Mouse (Mus musculus): ENCODE data around the gene Gstz1.
A peak's percentile ranks its signal among the peaks of the same experiment; 100 is the strongest.
"Not testable (repeated sequence)": the region's sequence is repeated elsewhere in the genome, so short reads cannot be mapped to it uniquely, and the experiment has no call there.

The Gstz1 gene

DNA sequence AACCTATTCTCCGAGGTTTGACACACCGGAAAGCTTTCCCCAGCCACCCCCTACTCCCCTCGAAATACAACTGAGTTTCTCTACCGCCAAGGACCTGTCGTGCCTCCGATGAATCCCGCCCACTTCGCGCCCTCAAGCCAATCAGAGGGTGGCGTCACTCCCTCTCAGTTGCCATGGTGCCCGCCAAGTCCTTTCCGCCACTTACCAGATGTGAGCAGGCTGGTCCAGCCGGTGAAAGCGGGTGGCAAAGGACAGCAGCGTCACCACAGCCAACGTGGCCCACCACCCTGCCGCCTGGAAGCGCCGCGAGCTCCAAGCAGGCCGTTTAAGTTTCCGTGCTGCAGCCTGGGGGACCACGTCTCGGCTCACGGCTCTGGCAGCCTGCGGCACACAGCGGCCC, at the start of gene Gstz1:
TSS of gene Gstz1 (plus strand) at position 200 of the 400 bp plus-strand sequence.
- DNase-seq (ENCODE audit: low read depth, low spot score) = peak; percentile 74

DNA sequence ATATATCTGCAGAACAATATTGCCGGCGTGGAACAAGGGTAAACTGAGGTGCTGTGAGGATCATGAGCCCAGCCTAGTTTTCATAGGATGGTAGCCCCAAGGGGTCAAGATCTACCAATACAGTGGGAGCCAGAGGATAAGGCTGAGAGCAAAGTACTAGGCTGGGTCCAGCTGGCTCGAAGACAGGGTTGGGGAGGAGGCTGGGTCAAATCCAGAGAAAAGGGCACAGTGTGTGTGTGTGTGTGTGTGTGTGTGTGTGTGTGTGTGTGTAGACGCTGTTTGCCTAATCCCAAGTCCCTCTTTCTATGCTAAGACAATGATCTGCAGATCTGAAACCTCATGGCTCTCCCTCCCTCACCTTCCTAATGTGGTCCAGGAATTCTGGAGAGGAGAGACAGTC, 46.6 kb upstream of the Gstz1 start:
- DNase-seq (ENCODE audit: low read depth, low spot score) = no peak

DNA sequence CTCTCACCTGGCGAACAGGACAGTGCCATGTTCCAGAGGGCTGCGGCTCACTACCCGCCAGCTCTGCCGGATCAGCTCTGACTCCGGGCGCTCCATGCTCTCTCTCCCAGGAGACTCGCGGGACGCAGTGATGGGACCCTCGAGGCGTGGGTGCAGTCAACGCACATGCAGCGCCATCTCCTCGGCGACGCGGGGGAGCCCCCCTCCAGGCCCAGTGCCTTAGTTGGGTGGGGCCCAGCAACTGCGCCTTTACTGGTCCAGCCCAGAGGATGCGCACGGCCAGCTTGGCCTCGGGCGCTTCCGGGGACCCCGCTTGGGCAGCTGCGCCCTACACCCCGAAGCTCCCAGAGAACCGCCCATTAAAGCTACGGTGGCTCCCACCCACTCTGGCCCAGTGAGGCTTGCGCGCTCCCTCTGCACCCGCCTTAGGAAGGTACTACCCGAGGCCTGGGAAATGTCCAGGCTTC, 44.8 kb upstream of the Gstz1 start, which contains the start of gene Ngb:
TSS of gene Ngb (minus strand) at position 375 of the 467 bp plus-strand sequence.
- DNase-seq (ENCODE audit: low read depth, low spot score) = no peak

DNA sequence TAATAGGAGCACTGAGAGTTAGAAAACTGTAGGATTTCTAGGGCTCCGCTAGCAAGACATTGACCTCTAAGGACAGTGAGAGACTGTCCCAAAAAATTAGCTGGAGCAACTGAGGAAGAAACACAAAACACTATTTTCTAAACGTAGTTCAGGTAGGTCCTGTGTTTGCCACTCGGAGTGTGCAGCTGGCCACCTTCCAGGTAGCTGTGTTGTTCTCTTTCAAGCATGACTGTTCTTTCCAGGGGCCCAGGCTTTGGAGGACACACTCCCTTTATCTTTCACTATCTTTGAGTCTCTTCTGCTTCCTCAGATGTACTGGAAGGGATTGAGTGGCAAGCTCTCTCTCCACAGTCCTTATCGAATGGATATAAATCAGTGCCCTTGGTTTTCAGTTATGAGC, 43.5 kb upstream of the Gstz1 start:
- no peak for DNase-seq (ENCODE audit: low read depth, low spot score)

DNA sequence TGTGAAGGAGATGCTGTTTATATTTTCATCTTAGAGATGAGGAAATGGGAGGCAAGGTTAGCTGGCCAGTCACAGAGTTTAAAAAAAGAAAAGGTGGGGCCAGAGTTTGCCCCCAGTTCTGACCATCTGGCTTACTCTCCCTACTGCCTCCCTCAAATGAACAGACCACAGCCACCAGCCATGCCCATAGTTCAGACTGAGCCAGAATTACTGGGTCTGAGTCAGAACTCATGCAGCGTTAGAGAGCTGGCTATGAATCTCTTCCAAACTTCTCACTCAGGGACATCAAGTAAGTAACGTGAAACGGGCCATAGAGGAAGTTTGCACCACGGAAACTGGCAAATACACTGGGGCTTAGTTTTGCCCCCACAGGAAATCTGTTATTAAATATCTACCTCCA, 42.2 kb upstream of the Gstz1 start:
- DNase-seq (ENCODE audit: low read depth, low spot score) = no peak

DNA sequence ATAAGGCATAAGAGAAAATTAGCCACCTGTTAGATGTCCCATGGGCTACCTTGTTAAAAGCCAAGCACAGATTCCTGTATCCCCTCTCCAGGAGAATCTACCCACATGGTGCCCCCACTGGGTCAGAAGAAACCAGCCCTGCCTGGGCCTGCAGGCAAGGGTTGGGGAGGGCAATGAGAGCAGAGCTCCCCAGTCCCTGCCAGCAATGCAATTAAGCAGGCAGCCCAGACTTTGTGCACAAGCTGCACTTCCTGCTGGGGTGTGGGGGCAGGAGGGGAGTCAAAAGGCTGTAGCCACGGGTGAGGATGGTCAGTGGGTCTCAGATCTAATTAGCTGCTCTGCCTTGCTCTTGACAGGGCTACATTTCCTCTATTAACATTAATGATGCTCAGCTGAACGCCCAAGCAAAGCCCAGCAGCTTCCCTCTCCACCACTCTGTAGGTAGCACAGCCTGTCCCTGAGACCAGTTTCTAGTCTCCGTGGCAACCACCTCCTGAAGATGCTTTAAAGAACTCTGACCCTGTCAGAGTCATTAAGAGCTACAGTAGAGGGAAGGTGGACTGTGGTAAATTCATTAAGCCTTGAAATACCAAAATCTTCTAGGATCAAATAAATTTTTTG, 39.5 kb upstream of the Gstz1 start:
- DNase-seq (ENCODE audit: low read depth, low spot score) = no peak

DNA sequence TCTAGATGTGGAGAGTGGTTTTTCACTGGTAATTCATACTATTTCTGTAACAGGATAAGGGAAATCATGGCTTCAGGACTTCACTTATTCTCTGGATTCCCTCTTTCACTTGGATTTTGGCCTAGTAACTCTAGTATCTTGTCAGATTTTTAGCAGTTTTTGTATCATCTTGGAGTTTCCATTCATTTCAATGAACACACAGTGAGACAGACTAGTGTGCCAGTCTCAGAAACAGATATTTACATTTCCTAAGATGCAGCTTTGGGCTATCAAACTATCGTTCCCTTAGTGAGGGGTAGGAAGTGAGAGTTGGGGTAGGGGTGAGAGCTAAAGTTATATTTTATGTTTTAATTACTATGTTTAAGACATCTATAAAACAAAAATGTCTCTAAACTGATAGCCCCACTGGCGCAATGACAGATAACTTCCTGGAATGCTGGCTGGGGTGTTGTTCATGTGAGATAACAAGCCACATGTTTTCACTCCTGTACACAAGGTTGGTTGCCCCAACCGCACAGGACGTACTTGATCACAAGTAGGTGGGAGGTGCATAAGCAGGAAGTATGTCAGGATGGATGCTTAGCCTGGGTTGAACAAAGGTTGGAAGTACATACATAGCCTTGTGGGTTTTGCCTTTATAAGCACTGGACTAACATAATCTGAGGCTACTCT, 24.9 kb upstream of the Gstz1 start:
- DNase-seq (ENCODE audit: low read depth, low spot score) = no peak

DNA sequence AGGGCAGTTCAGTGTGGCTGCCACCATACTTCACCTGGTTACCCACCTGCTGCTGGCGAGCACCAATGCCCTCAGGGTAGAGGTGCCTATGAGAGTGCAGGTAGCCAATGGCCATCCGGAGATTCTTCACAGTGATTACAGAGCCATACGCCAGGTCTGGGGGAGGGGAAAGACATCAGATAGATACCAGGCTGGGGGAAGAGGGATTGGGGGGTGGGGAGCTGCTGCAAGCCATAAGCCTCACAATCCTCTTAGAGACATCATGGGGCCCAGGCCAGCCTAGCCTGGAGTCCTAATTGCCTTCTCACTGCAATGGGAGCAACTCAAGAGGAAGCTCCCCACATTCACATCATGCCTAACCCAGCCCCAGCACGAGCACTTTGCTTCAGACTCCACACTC, 19.7 kb upstream of the Gstz1 start:
- DNase-seq (ENCODE audit: low read depth, low spot score) = peak; percentile 82

DNA sequence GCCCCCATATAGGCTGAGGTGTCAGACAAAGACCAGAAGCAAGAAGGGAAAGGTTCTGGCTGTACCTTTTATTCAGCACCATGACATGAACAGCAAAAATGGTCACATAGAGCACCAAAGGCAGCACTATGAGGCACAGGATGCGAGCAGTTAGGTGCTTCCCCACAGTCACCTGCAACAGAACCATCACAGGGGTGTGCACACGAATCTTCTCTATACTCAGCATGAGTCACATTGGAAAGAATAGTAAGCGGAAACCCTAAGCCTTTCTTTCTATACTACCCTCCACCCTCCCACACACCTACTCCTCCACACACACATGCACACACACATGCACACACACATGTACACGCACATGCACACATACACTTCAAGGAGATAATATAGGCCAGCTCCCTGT, 16.7 kb upstream of the Gstz1 start:
- no peak for DNase-seq (ENCODE audit: low read depth, low spot score)

DNA sequence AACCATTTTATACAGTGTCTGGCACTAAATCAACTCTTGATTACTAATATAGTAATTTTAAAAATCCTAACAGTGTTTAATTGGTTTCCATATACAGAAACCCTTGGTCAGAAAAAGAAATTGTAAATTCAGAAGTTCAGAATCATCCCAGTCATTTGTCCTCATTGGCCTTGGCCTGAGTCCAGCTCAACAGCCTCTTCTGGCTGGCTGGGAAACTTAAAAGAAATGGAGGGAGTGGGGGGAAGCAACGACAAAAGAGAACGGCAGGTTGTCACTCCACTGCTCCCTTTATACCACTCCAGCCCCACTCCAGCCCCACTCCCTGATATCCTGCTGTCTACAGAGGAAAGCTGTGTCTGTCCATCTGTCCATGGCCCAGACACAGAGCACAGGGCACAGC, 15.8 kb upstream of the Gstz1 start:
- DNase-seq (ENCODE audit: low read depth, low spot score) = no peak

DNA sequence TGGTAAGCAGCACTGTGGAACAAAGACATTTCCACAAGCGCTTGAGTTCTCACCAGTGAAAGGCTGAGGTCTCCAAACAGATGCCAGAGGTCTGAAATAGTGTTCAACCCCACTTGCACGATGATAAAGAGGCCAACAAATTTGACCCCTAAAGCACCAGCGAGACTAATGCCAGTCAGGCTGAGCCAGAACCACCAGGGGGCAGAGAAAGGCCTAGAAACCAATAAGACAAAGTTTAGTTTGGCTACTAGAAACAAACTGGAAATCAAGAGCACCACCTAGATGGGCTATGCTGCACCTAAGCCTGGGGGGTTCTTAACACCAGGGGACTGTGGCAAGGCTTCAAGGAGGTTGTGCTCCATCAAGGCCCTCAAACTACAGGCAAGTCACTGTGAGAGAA, 15.3 kb upstream of the Gstz1 start:
- DNase-seq (ENCODE audit: low read depth, low spot score) = no peak

DNA sequence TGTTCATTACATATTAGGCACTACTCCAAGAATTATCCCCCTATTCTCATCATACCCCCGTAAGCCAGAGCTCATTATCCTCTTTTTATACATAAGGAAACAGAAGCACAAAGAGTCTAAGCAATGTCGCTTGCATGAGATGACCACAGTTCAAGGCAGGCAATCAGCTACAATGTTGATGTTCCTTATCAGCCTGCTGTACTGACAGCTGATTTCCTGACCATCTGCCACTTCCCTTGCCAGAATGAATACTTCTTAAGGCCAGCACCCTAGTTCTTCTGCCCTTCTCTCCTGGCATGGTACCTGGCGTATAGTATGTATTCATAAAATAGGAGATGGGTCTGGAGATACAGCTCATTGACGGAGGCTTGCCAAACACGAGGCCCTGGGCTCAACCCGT, 14.8 kb upstream of the Gstz1 start:
- DNase-seq (ENCODE audit: low read depth, low spot score) = no peak

DNA sequence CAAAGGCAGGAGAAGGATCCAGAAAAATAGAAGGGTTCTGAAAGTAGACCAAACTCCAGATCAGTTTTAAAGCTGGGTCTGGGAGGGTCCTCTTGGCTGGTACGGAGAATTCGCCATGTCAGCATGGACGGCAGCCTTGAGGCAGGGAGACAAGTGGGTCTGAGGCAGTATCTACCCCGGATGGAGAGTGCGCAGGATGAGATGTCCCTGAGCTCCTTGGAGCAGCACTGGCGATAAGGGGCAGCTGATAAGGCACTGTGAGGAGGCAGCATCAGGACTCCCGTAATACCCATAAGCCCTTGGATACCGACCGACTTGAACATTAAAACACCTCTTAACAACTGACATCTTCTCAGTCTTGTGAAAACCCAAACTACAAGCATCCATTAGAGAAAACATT, 14.2 kb upstream of the Gstz1 start:
- no peak for DNase-seq (ENCODE audit: low read depth, low spot score)

DNA sequence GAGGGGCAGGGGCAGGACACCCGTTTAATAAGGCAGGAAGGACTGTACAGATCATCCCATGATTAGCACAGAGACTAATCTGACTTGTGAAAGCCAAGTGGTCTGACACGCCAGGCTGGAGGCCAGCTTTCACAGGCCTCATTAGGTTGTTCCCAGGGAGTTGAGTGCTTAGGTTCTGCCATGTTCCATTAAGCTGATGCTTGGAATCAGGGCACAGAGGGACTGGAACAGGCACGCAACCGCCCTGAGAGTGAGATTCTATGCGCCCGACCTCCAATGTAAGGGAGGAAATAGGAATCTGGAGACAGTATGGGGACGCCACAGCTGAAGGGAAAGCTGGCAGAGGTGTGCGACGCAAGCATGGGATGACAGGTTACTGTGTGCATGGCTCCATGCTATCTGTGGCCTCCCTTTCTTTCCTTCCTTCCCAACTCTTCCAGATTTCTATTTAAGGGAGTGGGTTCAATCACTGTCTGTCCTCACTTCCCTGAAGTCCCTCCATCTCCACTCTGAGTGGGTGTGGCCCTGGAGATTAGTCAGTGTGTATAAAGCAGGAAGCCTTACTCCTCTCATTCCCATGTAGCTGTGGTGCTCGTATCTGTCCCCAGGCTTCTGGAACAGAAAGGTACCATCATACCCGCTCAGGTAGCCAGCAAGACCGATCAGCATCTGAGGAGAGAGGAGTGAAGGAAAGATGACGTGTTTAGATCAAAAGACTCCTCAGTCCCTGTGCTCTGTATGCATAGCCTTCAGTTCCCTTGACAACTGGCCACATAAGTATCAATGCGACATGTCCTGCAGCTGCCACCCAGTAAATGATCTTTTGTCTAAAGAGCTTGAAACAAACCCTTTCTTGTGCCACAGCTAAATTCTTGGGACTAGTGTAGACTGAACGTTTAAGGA, 9.3 kb upstream of the Gstz1 start:
- peak; percentile 72 for DNase-seq (ENCODE audit: low read depth, low spot score)

DNA sequence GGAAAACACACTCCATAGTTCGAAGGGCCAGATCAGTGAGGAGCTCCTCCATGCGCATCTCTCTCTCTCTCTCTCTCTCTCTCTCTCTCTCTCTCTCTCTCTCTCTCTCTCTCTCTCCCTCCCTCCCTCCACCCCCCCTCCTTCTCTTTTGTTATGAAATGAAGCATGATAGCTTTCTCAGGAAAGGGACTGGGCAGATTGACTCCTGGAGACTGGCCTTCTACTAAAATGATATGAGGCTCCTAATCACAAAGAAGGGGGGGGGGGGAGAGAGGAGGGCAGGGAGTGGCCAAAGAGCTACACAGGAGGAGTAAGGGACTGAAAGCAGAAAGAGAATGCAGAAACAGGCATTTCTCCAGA, 8.6 kb upstream of the Gstz1 start:
- DNase-seq (ENCODE audit: low read depth, low spot score) = no peak

DNA sequence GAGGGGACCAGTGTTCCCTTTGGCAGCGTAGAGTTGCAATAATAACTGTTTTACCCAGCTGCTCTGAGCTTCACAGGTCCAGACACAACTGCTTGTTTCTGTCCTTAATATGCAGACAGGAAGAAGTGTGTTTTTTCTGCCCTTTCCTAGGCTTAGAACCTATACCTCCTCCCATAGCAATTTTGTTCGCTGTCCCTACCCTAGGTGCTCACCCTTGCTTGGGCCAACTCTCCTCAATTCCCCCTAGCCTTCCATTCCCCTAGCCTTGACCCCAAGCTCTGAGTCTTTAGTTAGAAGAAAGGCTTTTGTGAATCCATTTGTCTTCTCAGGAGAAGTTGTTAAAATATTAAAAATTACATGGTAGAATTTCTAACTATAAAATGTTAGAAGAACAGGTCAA, 8.2 kb upstream of the Gstz1 start:
- no peak for DNase-seq (ENCODE audit: low read depth, low spot score)

DNA sequence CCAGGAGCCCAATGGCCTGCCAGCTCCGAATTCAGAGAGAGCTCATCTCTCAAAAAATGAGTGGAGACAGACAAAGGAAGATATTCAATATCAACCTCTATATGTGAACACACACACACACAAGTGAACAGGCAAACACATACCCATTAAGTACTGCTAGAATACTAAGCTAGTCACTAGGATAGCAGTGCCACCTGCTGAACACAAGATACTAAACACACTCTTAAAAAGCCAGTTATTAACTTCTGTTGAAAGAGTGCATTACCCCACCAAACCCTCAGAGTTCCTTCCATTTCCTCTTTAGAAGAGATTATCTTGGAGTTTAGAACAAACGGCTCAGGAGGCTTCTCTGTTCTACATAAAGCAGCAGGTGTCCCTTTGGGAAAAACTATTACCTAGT, 4.8 kb upstream of the Gstz1 start:
- no peak for DNase-seq (ENCODE audit: low read depth, low spot score)

DNA sequence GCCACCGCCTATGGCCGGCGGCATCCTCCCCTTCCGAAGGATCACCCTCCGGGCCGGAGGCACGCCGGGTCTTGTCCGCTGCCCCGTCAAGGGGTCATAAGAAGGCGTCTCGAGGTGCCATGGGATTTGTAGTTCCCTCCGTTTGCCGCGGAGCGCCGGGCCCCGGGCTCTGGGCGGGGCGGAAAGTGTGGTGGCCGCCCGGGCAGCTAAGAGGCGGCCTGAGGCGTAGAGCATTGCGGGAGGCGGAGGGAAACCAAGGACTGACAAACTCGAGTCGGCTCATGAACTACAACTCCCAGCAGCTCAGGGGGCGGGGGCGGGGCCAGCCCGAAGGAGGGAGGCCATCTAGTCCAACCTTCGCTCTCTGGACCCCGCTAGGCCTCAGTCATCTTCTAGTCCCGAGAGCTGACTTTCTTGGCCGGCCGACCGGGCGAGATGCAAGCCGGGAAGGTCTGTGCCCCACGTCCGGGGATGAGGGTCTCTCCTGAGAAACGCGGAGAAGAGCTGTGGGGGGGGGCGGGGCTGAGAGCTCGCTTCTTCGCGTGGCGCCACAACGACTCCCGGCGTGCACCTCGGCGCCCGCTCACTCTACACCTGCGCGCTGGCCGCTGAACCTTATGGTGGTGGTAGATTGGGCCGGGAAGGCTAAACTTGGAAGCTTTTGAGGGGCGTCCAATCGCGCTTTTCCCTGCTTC, 577 bp downstream of the Gstz1 start, which contains the start of gene Pomt2:
TSS of gene Pomt2 (minus strand) at position 574 of the 695 bp plus-strand sequence.
- peak; percentile 90 for DNase-seq (ENCODE audit: low read depth, low spot score)

DNA sequence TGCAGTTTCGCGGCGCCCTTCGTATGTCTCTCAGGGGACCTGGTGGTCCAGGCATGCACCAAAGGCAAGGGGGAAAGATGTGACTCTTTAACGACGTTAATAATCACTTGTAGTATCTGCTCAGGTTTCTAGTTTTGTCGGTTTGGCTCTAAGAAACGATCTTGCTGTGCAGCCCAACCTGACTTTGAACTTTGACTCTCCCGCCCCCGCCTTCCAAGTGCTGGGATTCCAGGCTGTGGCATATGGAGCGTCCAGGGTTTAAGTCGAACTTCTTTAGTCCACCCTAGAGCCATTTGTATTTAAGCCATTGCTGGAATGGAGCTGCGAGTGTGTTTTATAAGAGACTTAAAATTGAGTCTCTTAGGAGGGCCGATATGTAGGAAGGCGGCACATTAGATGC, 1.2 kb downstream of the Gstz1 start:
- no peak for DNase-seq (ENCODE audit: low read depth, low spot score)

DNA sequence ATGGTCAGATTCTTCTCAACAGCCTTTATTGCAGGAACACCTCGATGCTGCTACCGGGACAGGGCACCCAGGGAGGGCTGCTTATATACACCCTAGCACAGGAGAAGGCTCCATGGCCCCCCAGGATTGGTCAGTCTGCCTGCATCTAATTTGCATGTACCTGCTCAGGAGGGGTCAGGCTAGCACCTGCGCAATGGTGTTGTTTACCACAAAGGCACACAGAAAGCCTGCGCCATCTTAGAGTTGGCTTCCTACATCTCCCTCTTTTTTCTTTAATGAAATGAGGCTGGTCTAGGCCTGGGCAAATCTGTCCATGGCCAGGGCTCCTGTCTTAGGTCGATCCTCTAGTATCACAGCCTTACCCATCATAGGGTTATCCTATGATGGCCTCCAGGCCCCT, 2.5 kb downstream of the Gstz1 start:
- no peak for DNase-seq (ENCODE audit: low read depth, low spot score)

DNA sequence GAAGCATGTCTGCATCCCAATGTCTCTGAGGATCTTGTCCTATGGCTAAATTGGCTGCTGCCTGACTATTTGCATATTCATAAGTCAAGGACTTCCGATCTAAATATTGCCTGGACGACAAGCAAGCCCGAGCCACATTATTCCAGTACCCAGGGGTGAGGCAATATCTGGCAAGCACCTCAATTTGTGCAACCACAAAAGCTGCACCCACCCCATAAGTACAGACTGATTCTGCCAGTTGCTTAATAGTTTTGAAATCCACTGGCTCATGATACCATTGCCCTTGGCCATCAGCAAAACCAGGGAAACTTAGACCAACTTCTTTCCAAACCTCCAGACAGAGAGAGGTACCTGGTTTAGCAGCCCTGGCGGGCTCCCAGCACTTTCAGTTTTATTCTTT, 7.5 kb downstream of the Gstz1 start:
- not testable (repeated sequence) for DNase-seq (ENCODE audit: low read depth, low spot score)

DNA sequence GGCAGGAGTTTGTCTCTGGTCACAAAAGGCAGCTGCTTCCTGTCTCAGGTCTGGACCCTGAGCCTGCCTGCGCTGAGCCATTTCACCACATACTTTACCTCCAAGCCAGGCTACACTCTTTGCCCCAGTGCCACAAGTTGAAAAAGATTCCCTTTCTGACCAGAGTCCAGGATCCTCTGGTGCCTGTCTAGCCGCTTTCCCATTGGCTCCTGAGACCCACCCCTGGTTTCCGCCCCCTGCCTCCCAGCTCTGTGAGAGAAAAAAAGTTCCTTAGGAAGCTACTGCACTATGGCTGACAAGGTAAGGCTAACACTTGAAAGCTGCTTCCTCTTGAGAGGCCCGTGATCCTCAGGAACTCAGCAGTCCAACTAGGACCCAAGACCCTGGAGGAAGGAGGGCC, 10.4 kb downstream of the Gstz1 start:
- DNase-seq (ENCODE audit: low read depth, low spot score) = no peak
